Mouse (Mus musculus) heart, embryonic 16.5 days (tissue): ENCODE results near the gene Slc27a1. TPM values are rescaled to one million over a fixed set of nuclear protein-coding genes. Genes with fewer than 3 reads are reported as not detected.

Source experiments
- ATAC-seq: fragments of 200-750 bp; cut with Nextera tagmentation; replicated peaks from 2 replicates; pipeline ENCODE4 v1.8.0; 2017; ENCODE audit warnings: moderate number of reproducible peaks; ENCODE audit not compliant: insufficient read depth, low FRiP score; ENCODE audit errors: extremely low read depth
- H3K27ac ChIP-seq: fragments of 300-500 bp; sonication (generic); 2 replicates; pipeline ENCODE4 v1.5.1; 2014; ENCODE audit warnings: mild to moderate bottlenecking, low read length, control low read depth, moderate library complexity
- H3K27me3 ChIP-seq: fragments of 300-500 bp; sonication (generic); 2 replicates; pipeline ENCODE4 v1.6.1; 2014; ENCODE audit warnings: low read length, mixed read lengths; ENCODE audit not compliant: control insufficient read depth, insufficient read depth
- H3K36me3 ChIP-seq: fragments of 300-500 bp; sonication (generic); 2 replicates; pipeline ENCODE4 v1.6.1; 2014; ENCODE audit not compliant: control insufficient read depth, insufficient read depth
- H3K4me1 ChIP-seq: fragments of 300-500 bp; sonication (generic); 2 replicates; pipeline ENCODE4 v1.6.1; 2014; ENCODE audit warnings: low read length, mixed read lengths; ENCODE audit not compliant: control insufficient read depth, insufficient read depth
- H3K4me2 ChIP-seq: fragments of 300-500 bp; sonication (generic); 2 replicates; pipeline ENCODE4 v1.6.1; 2014; ENCODE audit warnings: low read depth, mild to moderate bottlenecking, control low read depth, low read length
- H3K4me3 ChIP-seq: fragments of 300-500 bp; sonication (generic); 2 replicates; pipeline ENCODE4 v1.5.1; 2014; ENCODE audit warnings: mild to moderate bottlenecking, control low read depth, low read length
- H3K9ac ChIP-seq: fragments of 300-500 bp; sonication (generic); 2 replicates; pipeline ENCODE4 v1.6.1; 2014; ENCODE audit warnings: low read length, control low read depth
- H3K9me3 ChIP-seq: fragments of 300-500 bp; sonication (generic); replicated peaks from 2 replicates; pipeline ENCODE4 v1.6.1; 2016; ENCODE audit warnings: low read length; ENCODE audit not compliant: control insufficient read depth
- WGBS: fragments of 180-500 bp; shearing (Covaris S2); extraction: QIAGEN DNeasy Blood & Tissue Kit; methylation state at CpG from one replicate; pipeline ENCODE4 v1.1.7; 2014; 5-methylcytosine and 5-hydroxymethylcytosine counted together
- polyA plus RNA-seq: library from polyadenylated mRNA; unstranded; fragments of >200 nt; fragmentation: Nextera tagmentation; extraction: Ambion mirVana; gene quantifications from 2 replicates; pipeline ENCODE4 v1.2.1, GENCODE M21; 2015

Gene Slc27a1
- polyA plus RNA-seq, 1 experiment from 2014 or later, result 26.2 TPM

DNA sequence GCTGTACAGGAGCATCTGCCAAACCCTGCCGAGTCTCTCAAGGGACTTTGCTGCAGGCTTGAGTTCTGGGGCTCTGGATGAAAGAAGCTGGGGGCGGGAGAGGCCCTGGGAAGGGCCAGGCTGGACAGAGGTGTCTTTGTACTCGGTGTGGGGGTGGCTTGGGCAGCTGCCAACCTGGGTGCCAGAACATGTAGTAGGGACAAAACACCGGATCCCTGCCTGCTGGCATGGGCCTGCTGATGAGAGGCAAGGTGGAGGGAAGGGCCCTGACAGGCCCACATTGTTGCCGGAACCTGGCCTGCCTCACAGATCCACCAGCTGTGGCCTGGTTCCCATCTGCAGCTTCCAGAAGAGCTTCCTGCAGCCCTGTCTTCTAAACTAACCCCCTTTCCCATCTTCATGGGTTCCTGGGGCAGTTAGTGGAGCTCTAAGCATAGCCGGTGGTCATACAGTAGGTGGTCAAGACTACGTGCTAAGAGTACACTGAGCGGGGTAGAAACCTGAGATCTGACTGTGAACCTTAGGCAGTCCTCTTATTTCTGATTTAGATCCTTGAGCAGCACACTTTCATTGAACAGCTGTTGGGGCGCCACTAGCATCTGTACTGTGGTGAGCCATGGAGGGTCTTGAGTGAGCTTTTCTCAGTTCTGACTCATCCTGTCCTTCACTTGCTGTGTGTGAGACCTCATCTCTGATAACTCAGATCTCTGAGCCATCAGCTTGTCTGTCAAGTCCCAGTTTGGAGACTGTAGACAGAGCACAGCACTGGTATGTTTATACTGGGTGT, 4.4 kb downstream of the Slc27a1 start:
- H3K4me3 ChIP-seq, result no peak overlapping the region
- 0 out of 2 replicates have a peak overlapping the region, but pooled peaks have one; percentile 7 for H3K27ac ChIP-seq
- H3K4me1 ChIP-seq, result peaks cover 38% of the 10 kb centered on the region
- no peaks in the 10 kb centered on the region for H3K9me3 ChIP-seq
- peak overlapping the region; percentile 30; the same call in 1 of the 2 replicates for H3K9ac ChIP-seq
- 64% methylated on average over 9 of the region's 9 CpGs for whole genome bisulfite sequencing
- 0 out of 2 replicates have a peak overlapping the region, but pooled peaks have one; percentile 10 for H3K4me2 ChIP-seq
- H3K27me3 ChIP-seq, result no peaks in the 10 kb centered on the region
- ATAC-seq, result no peak
- no peaks in the 10 kb centered on the region for H3K36me3 ChIP-seq

DNA sequence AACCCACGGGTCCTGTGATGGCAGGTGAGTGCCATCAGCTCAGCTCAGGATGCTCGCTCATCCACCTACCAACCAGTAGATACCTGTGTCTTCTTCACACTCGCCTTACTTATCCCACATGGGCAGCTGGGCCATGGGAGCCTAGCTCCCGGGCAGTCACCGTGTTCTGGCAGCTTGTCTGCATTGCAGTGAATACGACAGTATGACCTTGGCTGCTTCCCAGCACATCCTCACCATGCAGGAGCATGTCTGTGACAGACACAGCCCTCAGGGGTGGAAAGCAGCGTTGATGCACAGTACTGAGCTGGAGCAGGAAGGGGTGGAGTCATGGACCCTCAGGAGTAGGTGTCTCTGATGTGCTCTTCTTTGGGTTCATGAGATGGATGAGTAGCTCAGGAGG, 5.7 kb downstream of the Slc27a1 start:
- peaks cover 25% of the 10 kb centered on the region for H3K4me1 ChIP-seq
- H3K9ac ChIP-seq, result no peak overlapping the region
- WGBS, result 57% methylated on average over 7 of the region's 7 CpGs
- H3K9me3 ChIP-seq, result no peaks in the 10 kb centered on the region
- ATAC-seq, result no peak
- H3K27me3 ChIP-seq, result no peaks in the 10 kb centered on the region
- H3K36me3 ChIP-seq, result no peaks in the 10 kb centered on the region
- no peak overlapping the region for H3K4me3 ChIP-seq
- no peak overlapping the region for H3K27ac ChIP-seq
- H3K4me2 ChIP-seq, result no peak overlapping the region

DNA sequence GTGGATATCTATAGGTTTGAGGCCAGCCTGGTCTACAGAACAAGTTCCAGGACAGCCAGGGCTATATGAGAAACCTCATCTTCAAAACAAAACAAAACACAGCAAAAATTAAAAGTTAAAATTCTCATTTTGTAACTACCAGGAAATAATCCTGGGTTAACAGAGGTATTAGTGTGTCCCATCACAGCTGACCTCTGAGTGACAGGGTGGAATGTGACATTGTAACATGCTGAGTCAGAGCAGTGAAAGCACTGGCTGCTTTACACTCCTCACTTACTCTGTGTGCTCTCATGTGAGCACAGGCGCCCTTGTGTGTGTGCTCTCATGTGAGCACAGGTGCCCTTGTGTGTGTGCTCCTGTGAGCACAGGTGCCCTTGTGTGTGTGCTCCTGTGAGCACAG, 6.3 kb downstream of the Slc27a1 start:
- WGBS, result 35% methylated on average over 1 of the region's 1 CpGs
- no peak overlapping the region for H3K9ac ChIP-seq
- ATAC-seq, result no peak
- H3K4me2 ChIP-seq, result no peak overlapping the region
- peaks cover 24% of the 10 kb centered on the region for H3K4me1 ChIP-seq
- H3K9me3 ChIP-seq, result no peaks in the 10 kb centered on the region
- H3K36me3 ChIP-seq, result no peaks in the 10 kb centered on the region
- no peak overlapping the region for H3K4me3 ChIP-seq
- H3K27me3 ChIP-seq, result no peaks in the 10 kb centered on the region
- H3K27ac ChIP-seq, result no peak overlapping the region

DNA sequence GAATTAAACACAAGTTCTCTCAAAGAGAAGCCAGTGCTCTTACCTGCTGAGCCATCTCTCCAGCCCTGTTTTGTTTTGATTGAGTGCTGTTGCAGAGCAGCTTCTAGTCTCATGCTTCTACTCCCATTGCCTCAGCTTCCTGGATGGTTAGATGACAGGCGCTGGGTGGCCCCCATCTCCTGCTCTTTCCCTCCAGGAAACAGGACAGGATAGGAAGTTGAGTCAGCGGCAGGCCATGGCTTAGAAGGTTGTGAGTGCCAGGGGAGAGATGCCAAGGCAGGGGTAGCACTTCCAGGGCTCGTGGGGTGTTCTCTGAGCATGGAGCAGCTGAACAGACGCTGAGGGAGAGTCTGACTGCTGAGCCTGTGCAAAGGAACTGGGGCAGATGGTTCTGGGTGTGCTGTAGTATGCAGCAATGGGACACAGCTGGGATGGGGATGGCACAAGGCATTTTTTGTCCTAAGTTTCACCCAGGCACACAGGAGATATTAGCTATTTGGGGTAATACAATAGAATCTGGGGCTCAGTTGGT, 9.2 kb downstream of the Slc27a1 start:
- peaks cover 6% of the 10 kb centered on the region for H3K36me3 ChIP-seq
- 48% methylated on average over 4 of the region's 4 CpGs for WGBS
- H3K9ac ChIP-seq, result no peak overlapping the region
- no peaks in the 10 kb centered on the region for H3K9me3 ChIP-seq
- peaks cover 7% of the 10 kb centered on the region; the same call in 1 of the 2 replicates for H3K4me1 ChIP-seq
- no peaks in the 10 kb centered on the region for H3K27me3 ChIP-seq
- no peak for ATAC-seq
- H3K27ac ChIP-seq, result no peak overlapping the region
- no peak overlapping the region for H3K4me3 ChIP-seq
- H3K4me2 ChIP-seq, result no peak overlapping the region

DNA sequence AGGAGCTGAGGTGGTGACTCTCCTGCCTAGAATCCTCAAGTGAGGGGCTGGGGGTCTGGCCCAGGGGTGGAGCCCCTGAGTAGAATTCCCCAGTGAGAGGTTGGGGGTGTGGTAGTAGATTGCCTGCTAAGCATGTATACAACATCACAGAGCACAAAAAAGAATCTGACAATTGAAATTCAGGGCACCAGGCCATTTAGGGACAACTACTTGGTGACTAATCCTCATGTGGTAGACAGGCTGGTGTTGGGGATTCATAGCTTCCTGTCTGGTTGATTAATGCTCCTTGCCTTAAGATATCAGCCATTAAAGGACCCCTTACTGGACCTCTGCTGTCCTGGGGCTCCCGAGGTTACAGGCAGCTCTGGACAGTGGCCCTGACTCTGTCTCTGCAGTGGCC, 10.3 kb downstream of the Slc27a1 start:
- Histone ChIP-seq H3K27ac (no peak overlapping the region), H3K4me2 (no peak overlapping the region), H3K4me1 (0 out of 2 replicates have a peak, but pooled peaks cover 2% of the 10 kb centered on the region), H3K36me3 (peaks cover 6% of the 10 kb centered on the region), H3K9me3 (no peaks in the 10 kb centered on the region), H3K9ac (no peak overlapping the region), H3K4me3 (no peak overlapping the region), H3K27me3 (no peaks in the 10 kb centered on the region)
- ATAC-seq, result no peak
- WGBS, result 71% methylated on average over 1 of the region's 1 CpGs

DNA sequence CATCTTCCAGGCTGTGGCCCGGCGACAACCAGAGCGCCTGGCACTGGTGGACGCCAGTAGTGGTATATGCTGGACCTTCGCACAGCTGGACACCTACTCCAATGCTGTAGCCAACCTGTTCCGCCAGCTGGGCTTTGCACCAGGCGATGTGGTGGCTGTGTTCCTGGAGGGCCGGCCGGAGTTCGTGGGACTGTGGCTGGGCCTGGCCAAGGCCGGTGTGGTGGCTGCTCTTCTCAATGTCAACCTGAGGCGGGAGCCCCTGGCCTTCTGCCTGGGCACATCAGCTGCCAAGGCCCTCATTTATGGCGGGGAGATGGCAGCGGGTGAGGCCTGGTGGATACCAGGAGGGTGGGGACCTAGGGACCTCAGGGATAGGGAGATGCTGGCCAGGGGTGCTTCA, 10.8 kb downstream of the Slc27a1 start:
- H3K9ac ChIP-seq, result no peak overlapping the region
- WGBS, result 83% methylated on average over 14 of the region's 14 CpGs
- 0 out of 2 replicates have a peak, but pooled peaks cover 2% of the 10 kb centered on the region for H3K4me1 ChIP-seq
- H3K9me3 ChIP-seq, result no peaks in the 10 kb centered on the region
- no peaks in the 10 kb centered on the region for H3K27me3 ChIP-seq
- no peak overlapping the region for H3K4me3 ChIP-seq
- no peak overlapping the region for H3K4me2 ChIP-seq
- peaks cover 7% of the 10 kb centered on the region for H3K36me3 ChIP-seq
- H3K27ac ChIP-seq, result no peak overlapping the region
- no peak for ATAC-seq

DNA sequence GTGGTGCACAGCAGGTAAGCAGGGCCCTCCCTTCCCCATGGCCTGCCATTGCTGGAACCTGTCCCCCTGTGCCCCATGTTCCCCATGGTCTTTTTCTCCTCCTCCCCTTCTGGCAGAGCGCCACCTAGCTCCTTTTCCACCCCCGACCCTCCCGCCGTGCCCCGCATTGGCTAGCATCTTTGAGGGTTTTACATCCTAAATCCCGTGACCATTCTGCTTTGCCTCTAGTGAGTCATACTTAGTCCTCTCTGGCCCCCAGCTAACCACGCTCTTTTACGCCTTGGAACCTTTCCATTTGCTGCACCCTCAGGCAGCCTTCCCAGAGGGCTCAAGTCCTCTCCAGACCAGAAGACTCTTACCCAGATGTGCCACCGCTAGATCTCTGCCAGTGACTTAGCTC, 11.5 kb downstream of the Slc27a1 start:
- Histone ChIP-seq H3K4me2 (no peak overlapping the region), H3K9ac (no peak overlapping the region), H3K4me1 (no peaks in the 10 kb centered on the region), H3K9me3 (no peaks in the 10 kb centered on the region), H3K27ac (no peak overlapping the region), H3K36me3 (peaks cover 11% of the 10 kb centered on the region), H3K4me3 (no peak overlapping the region), H3K27me3 (no peaks in the 10 kb centered on the region)
- no peak for ATAC-seq
- WGBS, result 55% methylated on average over 9 of the region's 9 CpGs

DNA sequence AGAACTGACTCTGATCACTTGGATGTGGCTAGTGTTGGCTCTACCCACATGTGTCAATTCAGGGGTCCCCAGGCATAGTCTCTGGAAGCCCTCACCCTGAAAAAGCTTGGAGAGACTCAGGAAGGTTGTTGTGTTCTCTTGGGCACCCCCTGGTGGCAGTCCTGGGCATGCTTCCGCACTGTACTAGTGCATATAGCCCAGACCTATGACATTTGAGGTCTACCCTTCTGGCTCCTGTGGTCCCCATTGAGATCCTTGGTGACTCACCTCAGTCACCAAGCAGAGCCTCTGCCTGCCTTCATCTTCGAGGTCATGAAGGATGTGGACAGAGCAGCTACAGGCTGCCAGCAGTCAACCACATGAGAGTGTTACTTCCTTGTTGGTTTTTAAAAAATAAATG, 18.2 kb downstream of the Slc27a1 start:
- no peaks in the 10 kb centered on the region for H3K27me3 ChIP-seq
- ATAC-seq, result no peak
- no peaks in the 10 kb centered on the region for H3K9me3 ChIP-seq
- 0 out of 2 replicates have a peak, but pooled peaks cover 5% of the 10 kb centered on the region for H3K36me3 ChIP-seq
- no peak overlapping the region for H3K4me3 ChIP-seq
- 70% methylated on average over 2 of the region's 2 CpGs for WGBS
- H3K27ac ChIP-seq, result no peak overlapping the region
- no peak overlapping the region for H3K4me2 ChIP-seq
- H3K4me1 ChIP-seq, result peaks cover 8% of the 10 kb centered on the region; the same call in 1 of the 2 replicates
- no peak overlapping the region for H3K9ac ChIP-seq

DNA sequence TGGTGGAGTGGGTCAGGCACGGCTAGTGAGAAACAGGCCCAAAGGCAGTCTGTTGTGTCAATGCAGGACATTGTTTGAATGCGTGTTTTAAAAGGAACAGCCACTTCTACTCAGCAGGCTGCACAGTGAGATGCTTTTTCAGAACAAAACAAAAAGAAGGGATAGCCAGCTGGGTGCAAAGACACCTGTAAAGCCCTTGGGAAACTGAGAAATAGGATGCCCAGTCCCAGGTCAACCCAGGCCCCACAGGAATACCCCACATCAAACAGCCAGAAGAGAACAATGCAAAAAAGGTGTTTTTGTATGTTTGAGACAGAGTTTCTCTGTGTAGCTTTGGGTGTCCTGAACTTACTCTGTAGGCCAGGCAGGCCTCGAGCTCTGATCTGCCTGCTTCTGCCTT, 20.1 kb downstream of the Slc27a1 start:
- no peak overlapping the region for H3K4me2 ChIP-seq
- no peak overlapping the region for H3K27ac ChIP-seq
- no peaks in the 10 kb centered on the region for H3K9me3 ChIP-seq
- 79% methylated on average over 3 of the region's 3 CpGs for WGBS
- no peak overlapping the region for H3K4me3 ChIP-seq
- no peak overlapping the region for H3K9ac ChIP-seq
- peaks cover 18% of the 10 kb centered on the region for H3K4me1 ChIP-seq
- 0 out of 2 replicates have a peak, but pooled peaks cover 5% of the 10 kb centered on the region for H3K36me3 ChIP-seq
- H3K27me3 ChIP-seq, result no peaks in the 10 kb centered on the region
- no peak for ATAC-seq
